Mouse (Mus musculus) cortical plate, adult 2 months (tissue): ENCODE data around the gene Zbtb32.

Source experiments
- CTCF ChIP-seq: fragments of 200-500 bp; IDR thresholded peaks from 2 replicates; pipeline ENCODE4 v1.5.1; 2011; ENCODE audit warnings: mild to moderate bottlenecking, control low read depth, low read length; ENCODE audit not compliant: insufficient read depth; ENCODE audit errors: extremely low read depth
- POLR2A ChIP-seq: fragments of 200-500 bp; IDR thresholded peaks from 2 replicates; pipeline ENCODE4 v1.6.1; 2011; ENCODE audit warnings: mild to moderate bottlenecking, low read length, control low read depth; ENCODE audit not compliant: insufficient read depth; ENCODE audit errors: extremely low read depth

DNA sequence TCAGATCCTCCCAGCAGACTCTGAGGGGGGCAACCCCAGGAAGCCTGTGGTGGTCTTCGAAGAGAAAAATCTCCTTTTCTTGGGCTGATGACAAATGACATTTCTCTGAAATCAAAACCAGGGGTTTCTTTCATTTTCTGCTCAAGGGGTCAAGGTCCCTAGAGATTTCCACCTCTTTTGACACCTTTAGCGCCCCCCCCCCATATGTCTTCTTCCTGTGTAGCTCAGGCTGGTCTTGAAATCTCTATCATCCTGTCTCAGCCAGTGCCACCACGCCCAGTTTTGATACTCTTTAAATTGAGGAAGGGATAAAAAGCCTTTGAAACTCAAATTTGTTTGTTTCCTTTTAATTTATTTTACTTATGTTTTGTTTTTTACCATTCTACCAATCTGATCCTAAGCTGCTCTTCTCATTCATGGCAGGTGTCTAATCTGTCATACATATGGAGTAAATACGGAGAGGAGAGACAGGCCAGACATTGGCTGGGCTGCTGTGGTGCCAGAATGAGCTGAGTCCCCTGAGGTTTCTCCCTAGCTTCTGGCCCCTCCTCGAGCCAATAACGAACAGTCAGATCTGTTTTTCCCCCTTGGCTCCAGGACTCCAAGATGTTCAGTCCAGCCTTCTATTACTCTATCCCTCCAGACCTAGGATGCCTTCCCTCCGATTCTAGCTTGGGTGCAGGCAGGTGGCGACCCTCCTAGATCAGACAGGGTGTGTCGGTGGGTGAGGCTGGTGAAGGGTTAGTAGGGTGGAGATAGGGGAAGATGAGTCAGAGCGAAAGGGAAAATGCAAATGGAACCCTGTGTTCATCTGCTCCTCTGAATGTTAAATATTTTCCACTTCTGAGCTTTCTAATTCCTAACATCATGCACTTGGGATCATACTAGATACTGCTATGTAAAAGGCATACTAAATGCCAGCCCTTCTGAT, 4.9 kb downstream of the Zbtb32 start:
- no peak for TF ChIP-seq POLR2A
- no peak for TF ChIP-seq CTCF
